25 mouse cellular contexts compared by ENCODE assay signal in the genomic region with DNA sequence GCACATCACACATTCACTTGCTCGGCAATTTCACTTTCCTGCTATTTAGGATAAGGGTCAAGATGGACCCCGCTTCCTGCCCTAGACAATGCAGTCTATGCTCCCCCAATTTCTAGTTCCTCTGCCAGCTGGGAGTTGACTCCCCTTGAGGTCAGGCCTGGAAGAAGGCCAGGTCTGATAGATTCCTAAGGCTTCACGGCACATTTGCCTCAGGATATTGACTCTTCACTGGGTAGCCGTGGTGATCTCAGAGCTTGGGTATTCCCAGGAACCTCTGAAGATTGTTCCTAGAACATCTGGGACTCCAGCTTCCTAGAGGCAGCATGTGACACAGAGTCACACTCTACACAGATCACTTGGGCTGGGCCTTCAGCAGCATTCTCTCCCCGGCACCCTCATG. TPM values are rescaled to one million over a fixed set of nuclear protein-coding genes. Genes with fewer than 3 reads are reported as not detected.
A peak's percentile ranks its signal among the peaks of the same experiment; 100 is the strongest.
DNase-seq lines count a peak whose midpoint lies in the region; TF ChIP-seq lines count a peak whose summit lies in the region.
"Had no signal": no experiment of that assay in that cellular context is flagged by ENCODE, and none has a peak within 500 bp of the region (broad histone marks: within the 10 kb centered on the region; RNA-seq: fewer than 3 reads in every experiment).

No protein-coding gene starts in this region.

- H3K9me3 ChIP-seq in MEL (replicated peaks; ENCODE audit: insufficient read depth, low read length) = no peaks in the 10 kb centered on the region
- H3K9me3 ChIP-seq: embryonic facial prominence, embryonic 10.5 days; embryonic facial prominence, embryonic 12.5 days; forebrain, embryonic 13.5 days; forebrain, embryonic 15.5 days; G1E had no signal

- TF ChIP-seq EP300 in MEL (IDR thresholded peaks at IDR 0.05; ENCODE audit: low read depth in 1 of 2, low read length in 2 of 2) = no peak

- peaks cover 2 to 12% of the 10 kb centered on the region in 2 experiments; a peak in 3 of 4 replicates for H3K36me3 ChIP-seq in MEL (ENCODE audit: control insufficient read depth in 1 of 2, insufficient read depth in 2 of 2, low read length in 2 of 2)

- intact Hi-C loops in heart, postnatal 36 days (cut with DNase I) = no loop called here

- no peak overlapping the region for H3K27ac ChIP-seq in MEL (ENCODE audit: control insufficient read depth, low read depth, low read length)
- H3K27ac ChIP-seq: embryonic facial prominence, embryonic 10.5 days; embryonic facial prominence, embryonic 12.5 days; forebrain, embryonic 13.5 days; forebrain, embryonic 15.5 days had no signal

- peak; percentile 1 for DNase-seq in gastrocnemius, postnatal 10 days
- no peak for DNase-seq in gastrocnemius, postnatal 4 days (ENCODE audit: low spot score in 2 of 2)
- peak; percentile 20 for DNase-seq in heart, postnatal 4 days
- DNase-seq in heart, postnatal 36 days = no peak
- DNase-seq in MEL (ENCODE audit: low read depth, low spot score) = peak; percentile 28
- no peak for DNase-seq in cerebellum, adult 9-11 months
- DNase-seq in layer of hippocampus, adult 8-10 months (ENCODE audit: low spot score in 2 of 2) = no peak
- DNase-seq: adrenal gland, adult 8-10 months; adrenal gland, postnatal 14 days; adrenal gland, postnatal 36 days; B cell, adult 2 months; cerebellum, adult 11-12 months; cerebellum, adult 2 months; cerebellum, adult 9-10 months; cerebellum, postnatal 14 days; cerebellum, postnatal 36 days; forebrain, postnatal 0 days had no signal

- H3K27me3 ChIP-seq in MEL (ENCODE audit: control insufficient read depth in 1 of 2, insufficient read depth in 2 of 2, low read length in 2 of 2) = no peaks in the 10 kb centered on the region
- H3K27me3 ChIP-seq: CH12.LX; embryonic facial prominence, embryonic 12.5 days; forebrain, embryonic 13.5 days; forebrain, embryonic 15.5 days; Patski had no signal

- peaks cover 0 to 21% of the 10 kb centered on the region in 2 experiments; a peak in 3 of 4 replicates for H3K4me1 ChIP-seq in MEL (ENCODE audit: control insufficient read depth in 1 of 2, insufficient read depth in 2 of 2, low read length in 2 of 2)
- H3K4me1 ChIP-seq: embryonic facial prominence, embryonic 12.5 days; forebrain, embryonic 13.5 days; forebrain, embryonic 15.5 days had no signal

- H3K79me2 ChIP-seq in MEL (ENCODE audit: control insufficient read depth, insufficient read depth, low read length, poor library complexity) = no peaks in the 10 kb centered on the region

- no peak for TF ChIP-seq RAD21 in MEL (IDR thresholded peaks at IDR 0.05; ENCODE audit: low read depth, low read length)

- no peak overlapping the region for H3K4me3 ChIP-seq in MEL (ENCODE audit: control insufficient read depth in 1 of 2, insufficient read depth in 1 of 2, low read depth in 2 of 2, low read length in 2 of 2)
- H3K4me3 ChIP-seq: embryonic facial prominence, embryonic 10.5 days; embryonic facial prominence, embryonic 12.5 days; forebrain, embryonic 13.5 days; forebrain, embryonic 15.5 days had no signal

- no peak for TF ChIP-seq POLR2A in MEL (IDR thresholded peaks at IDR 0.05; ENCODE audit: control insufficient read depth in 1 of 2, insufficient read depth in 1 of 2, low read depth in 1 of 2, low read length in 2 of 2, poor library complexity in 1 of 2)

- no peak overlapping the region for H3K9ac ChIP-seq in MEL (ENCODE audit: control insufficient read depth, low read depth, low read length, poor library complexity, severe bottlenecking)
- H3K9ac ChIP-seq: embryonic facial prominence, embryonic 12.5 days; forebrain, embryonic 13.5 days; forebrain, embryonic 15.5 days; forebrain, postnatal 0 days had no signal

- no peak for TF ChIP-seq CTCF in MEL (IDR thresholded peaks at IDR 0.05 in 2 of 3, conservative IDR thresholded peaks at IDR 0.05 in 1 of 3; ENCODE audit: control insufficient read depth in 1 of 3, insufficient read depth in 1 of 3, low read depth in 2 of 3, low read length in 3 of 3, poor library complexity in 1 of 3, severe bottlenecking in 1 of 3)

TF ChIP-seq in MEL, 35 proteins besides CTCF, POLR2A, EP300 and RAD21:
- TF ChIP-seq JUND (IDR thresholded peaks at IDR 0.05; ENCODE audit: low read depth, low read length) (no peak), MXI1 (IDR thresholded peaks at IDR 0.05; ENCODE audit: low read depth, low read length) (no peak), ZMIZ1 (IDR thresholded peaks at IDR 0.05; ENCODE audit: low read depth, low read length) (no peak), MAZ (IDR thresholded peaks at IDR 0.05; ENCODE audit: low read depth, low read length) (no peak), ZKSCAN1 (IDR thresholded peaks at IDR 0.05; ENCODE audit: low read depth, low read length) (no peak), TAL1 (IDR thresholded peaks at IDR 0.05; ENCODE audit: low read length) (no peak), ELF1 (IDR thresholded peaks at IDR 0.05; ENCODE audit: low read depth, low read length) (no peak), MAX (IDR thresholded peaks at IDR 0.05; ENCODE audit: low read length) (no peak), ETS1 (IDR thresholded peaks at IDR 0.05; ENCODE audit: low read depth, low read length) (no peak)

RNA-seq across cellular contexts. Expression of gene Rnf223, which starts 1.6 kb away (rescaled TPM):
- under 1 TPM; 0.14 to 0.16 TPM for total RNA-seq in gastrocnemius, postnatal 10 days (2021)
- under 1 TPM; 0.25 to 0.26 TPM for total RNA-seq in gastrocnemius, postnatal 4 days (2021)
- total RNA-seq in heart, postnatal 4 days (2021) = under 1 TPM in 1 of 2 experiments, not detected in 1; 0.25 TPM
- under 1 TPM in 1 of 2 experiments, not detected in 1; 0.11 TPM for total RNA-seq in heart, postnatal 36 days (2021)
- total RNA-seq in MEL (2012; rRNA removed) = 0.65 TPM in 2 replicates
- polyA plus RNA-seq in MEL (2012; ENCODE audit: insufficient read depth in 1 of 2, insufficient read length in 2 of 2, low read depth in 1 of 2, low replicate concordance in 2 of 2, missing spikeins in 1 of 2) = 1 to 10 TPM in 1 of 2 experiments, not detected in 1; 2.5 TPM
- total RNA-seq in layer of hippocampus, adult 8-10 months (2022) = 1 to 10 TPM in 2 of 4 experiments, under 1 TPM in 2; 0.49 to 2.0 (median 0.81) TPM
- total RNA-seq: adrenal gland, postnatal 14 days had no signal
- polyA plus RNA-seq: CD4-positive, CD25-positive, alpha-beta regulatory T cell, adult 4 months had no signal

RNA-seq across cellular contexts. Expression of gene 9430015G10Rik, which starts 19.0 kb away (rescaled TPM):
- 1 to 10 TPM; 3.0 to 5.8 TPM for total RNA-seq in gastrocnemius, postnatal 10 days (2021)
- 10 to 100 TPM in 1 of 2 experiments, 1 to 10 TPM in 1; 9.8 to 12.1 TPM for total RNA-seq in gastrocnemius, postnatal 4 days (2021)
- total RNA-seq in heart, postnatal 4 days (2021) = 1 to 10 TPM; 7.3 to 9.4 TPM
- total RNA-seq in heart, postnatal 36 days (2021) = 1 to 10 TPM; 3.0 TPM
- 27.5 and 28.7 TPM in 2 replicates for total RNA-seq in MEL (2012; rRNA removed)
- polyA plus RNA-seq in MEL (2012; ENCODE audit: insufficient read depth in 1 of 2, insufficient read length in 2 of 2, low read depth in 1 of 2, low replicate concordance in 2 of 2, missing spikeins in 1 of 2) = 10 to 100 TPM in 1 of 2 experiments, not detected in 1; 52.9 TPM
- 10 to 100 TPM; 28.2 to 49.7 (median 35.9) TPM for total RNA-seq in layer of hippocampus, adult 8-10 months (2022)

Comparison
In these comparisons a context has a peak if more than half of its experiments do, and no peak if none do; other contexts are left out.
1. DNase-seq: peak in gastrocnemius, postnatal 10 days (single experiment), heart, postnatal 4 days (single experiment) and MEL (single experiment); none in gastrocnemius, postnatal 4 days (0 of 2), heart, postnatal 36 days (0 of 2), cerebellum, adult 9-11 months (single experiment) and layer of hippocampus, adult 8-10 months (0 of 2).